Mouse (Mus musculus) lung, postnatal 0 days (tissue): ENCODE results near the gene Ugt1a2. TPM values are rescaled to one million over a fixed set of nuclear protein-coding genes. Genes with fewer than 3 reads are reported as not detected.
A peak's percentile ranks its signal among the peaks of the same experiment; 100 is the strongest.

ENCODE experiments used
- ATAC-seq: fragments of 200-750 bp; cut with Nextera tagmentation; 2 replicates; pipeline ENCODE4 v1.8.0; 2017; ENCODE audit warnings: moderate library complexity
- DNase-seq: peaks from one replicate; pipeline ENCODE4 v3.0.0-alpha.2; 2016; ENCODE audit warnings: low spot score
- H3K27ac ChIP-seq: fragments of 300-500 bp; sonication (generic); 2 replicates; pipeline ENCODE4 v1.5.1; 2014; ENCODE audit warnings: antibody characterized with exemption, mild to moderate bottlenecking, low read length, mixed read lengths
- H3K27me3 ChIP-seq: fragments of 300-500 bp; sonication (generic); replicated peaks from 2 replicates; pipeline ENCODE4 v1.6.1; 2014; ENCODE audit warnings: low read length, mixed read lengths; ENCODE audit not compliant: insufficient read depth
- H3K36me3 ChIP-seq: fragments of 300-500 bp; sonication (generic); 2 replicates; pipeline ENCODE4 v1.6.1; 2014; ENCODE audit warnings: low read length, mixed read lengths; ENCODE audit not compliant: insufficient read depth
- H3K4me1 ChIP-seq: fragments of 300-500 bp; sonication (generic); 2 replicates; pipeline ENCODE4 v1.6.1; 2014; ENCODE audit warnings: antibody characterized with exemption, low read depth, low read length, mixed read lengths; ENCODE audit not compliant: insufficient read depth
- H3K4me2 ChIP-seq: fragments of 300-500 bp; sonication (generic); replicated peaks from 2 replicates; pipeline ENCODE4 v1.6.1; 2014; ENCODE audit warnings: low read depth, mild to moderate bottlenecking, low read length, moderate library complexity, mixed read lengths
- H3K4me3 ChIP-seq: fragments of 300-500 bp; sonication (generic); 2 replicates; pipeline ENCODE4 v1.5.1; 2014; ENCODE audit warnings: low read depth, low read length
- H3K9ac ChIP-seq: fragments of 300-500 bp; sonication (generic); replicated peaks from 2 replicates; pipeline ENCODE4 v1.6.1; 2014; ENCODE audit warnings: low read depth, mild to moderate bottlenecking
- H3K9me3 ChIP-seq: fragments of 300-500 bp; sonication (generic); 2 replicates; pipeline ENCODE4 v1.6.1; 2016; ENCODE audit warnings: low read length, mixed read lengths
- CTCF ChIP-seq: IDR thresholded peaks from 2 replicates; pipeline ENCODE4 v1.5.1; 2016; ENCODE audit warnings: antibody characterized with exemption, mild to moderate bottlenecking
- EP300 ChIP-seq: IDR thresholded peaks from 2 replicates; pipeline ENCODE4 v1.6.1; 2016; ENCODE audit warnings: antibody characterized with exemption, mild to moderate bottlenecking, control low read depth
- WGBS: fragments of 180-500 bp; shearing (Covaris S2); extraction: QIAGEN DNeasy Blood & Tissue Kit; methylation state at CpG from one replicate; pipeline ENCODE4 v1.1.7; 2014; 5-methylcytosine and 5-hydroxymethylcytosine counted together
- polyA plus RNA-seq: library from polyadenylated mRNA; unstranded; fragments of >200 nt; fragmentation: Nextera tagmentation; extraction: Ambion mirVana; gene quantifications from 2 replicates; pipeline ENCODE4 v1.2.1, GENCODE M21; 2015

Gene Ugt1a2
- polyA plus RNA-seq, 1 experiment from 2014 or later = 0.08 TPM

- DNase-seq = no peak
- TF ChIP-seq EP300 (no peak), CTCF (no peak)
- peaks cover 61% of the 10 kb centered on the region for H3K9me3 ChIP-seq
- no peak overlapping the region for H3K9ac ChIP-seq
- H3K4me2 ChIP-seq = no peak overlapping the region
- H3K27me3 ChIP-seq = no peaks in the 10 kb centered on the region
- H3K27ac ChIP-seq = no peak overlapping the region
- peak; percentile 20 for ATAC-seq
- H3K4me1 ChIP-seq = no peaks in the 10 kb centered on the region
- WGBS = 68% methylated on average over 5 of the region's 5 CpGs
- no peaks in the 10 kb centered on the region for H3K36me3 ChIP-seq
- no peak overlapping the region for H3K4me3 ChIP-seq
Observed at GRCm38 (mm10) chr1:88237311-88237710, 36.9 kb downstream of the Ugt1a2 start.

GRCm38 (mm10) chr1:88238771-88239170 is 38.4 kb downstream of the Ugt1a2 start:
- ATAC-seq = no peak
- H3K27ac ChIP-seq = no peak overlapping the region
- 73% methylated on average over 6 of the region's 6 CpGs for WGBS
- H3K4me1 ChIP-seq = no peaks in the 10 kb centered on the region
- peaks cover 56% of the 10 kb centered on the region for H3K9me3 ChIP-seq
- H3K36me3 ChIP-seq = no peaks in the 10 kb centered on the region
- peak; percentile 27 for DNase-seq
- no peaks in the 10 kb centered on the region for H3K27me3 ChIP-seq
- no peak overlapping the region for H3K4me2 ChIP-seq
- no peak overlapping the region for H3K4me3 ChIP-seq
- H3K9ac ChIP-seq = no peak overlapping the region
- no peak for TF ChIP-seq EP300
- no peak for TF ChIP-seq CTCF

GRCm38 (mm10) chr1:88240072-88240471 is 39.7 kb downstream of the Ugt1a2 start:
- no peak overlapping the region for H3K9ac ChIP-seq
- peak; percentile 30 for DNase-seq
- H3K4me1 ChIP-seq = no peaks in the 10 kb centered on the region
- H3K27ac ChIP-seq = no peak overlapping the region
- TF ChIP-seq CTCF (no peak), EP300 (no peak)
- no peak overlapping the region for H3K4me2 ChIP-seq
- H3K4me3 ChIP-seq = no peak overlapping the region
- WGBS = 70% methylated on average over 5 of the region's 5 CpGs
- H3K27me3 ChIP-seq = no peaks in the 10 kb centered on the region
- H3K36me3 ChIP-seq = no peaks in the 10 kb centered on the region
- no peak for ATAC-seq
- H3K9me3 ChIP-seq = peaks cover 58% of the 10 kb centered on the region

- Histone ChIP-seq H3K9ac (no peak overlapping the region), H3K27ac (no peak overlapping the region), H3K36me3 (no peaks in the 10 kb centered on the region), H3K4me3 (no peak overlapping the region), H3K9me3 (peaks cover 57% of the 10 kb centered on the region), H3K27me3 (no peaks in the 10 kb centered on the region), H3K4me2 (no peak overlapping the region), H3K4me1 (no peaks in the 10 kb centered on the region)
- DNase-seq (no peak), ATAC-seq (no peak)
- TF ChIP-seq EP300 = no peak
- TF ChIP-seq CTCF = no peak
- 58% methylated on average over 4 of the region's 4 CpGs for WGBS
Observed at GRCm38 (mm10) chr1:88240579-88240978, 40.2 kb downstream of the Ugt1a2 start.

- no peaks in the 10 kb centered on the region for H3K27me3 ChIP-seq
- no peak overlapping the region for H3K4me3 ChIP-seq
- no peaks in the 10 kb centered on the region for H3K36me3 ChIP-seq
- no peak for ATAC-seq
- H3K9ac ChIP-seq = no peak overlapping the region
- TF ChIP-seq CTCF (no peak), EP300 (no peak)
- 60% methylated on average over 5 of the region's 5 CpGs for WGBS
- H3K4me2 ChIP-seq = no peak overlapping the region
- DNase-seq = no peak
- H3K4me1 ChIP-seq = no peaks in the 10 kb centered on the region
- no peak overlapping the region for H3K27ac ChIP-seq
- peaks cover 63% of the 10 kb centered on the region for H3K9me3 ChIP-seq
Observed at GRCm38 (mm10) chr1:88243861-88244260, 43.5 kb downstream of the Ugt1a2 start.

GRCm38 (mm10) chr1:88245881-88246280 is 45.5 kb downstream of the Ugt1a2 start:
- Histone ChIP-seq H3K4me3 (no peak overlapping the region), H3K27ac (no peak overlapping the region), H3K9me3 (peaks cover 71% of the 10 kb centered on the region), H3K36me3 (no peaks in the 10 kb centered on the region), H3K4me2 (no peak overlapping the region), H3K9ac (no peak overlapping the region), H3K4me1 (no peaks in the 10 kb centered on the region), H3K27me3 (no peaks in the 10 kb centered on the region)
- 77% methylated on average over 6 of the region's 6 CpGs for WGBS
- ATAC-seq (peak; percentile 7), DNase-seq (no peak)
- TF ChIP-seq CTCF = no peak
- no peak for TF ChIP-seq EP300

GRCm38 (mm10) chr1:88246386-88246785 is 46.0 kb downstream of the Ugt1a2 start:
- ATAC-seq = no peak
- TF ChIP-seq CTCF (no peak), EP300 (no peak)
- no peaks in the 10 kb centered on the region for H3K4me1 ChIP-seq

More at GRCm38 (mm10) chr1:88246386-88246785, 46.0 kb downstream of the Ugt1a2 start:
- Histone ChIP-seq H3K27me3 (no peaks in the 10 kb centered on the region), H3K9me3 (peaks cover 71% of the 10 kb centered on the region), H3K9ac (no peak overlapping the region), H3K4me2 (no peak overlapping the region), H3K27ac (no peak overlapping the region), H3K36me3 (no peaks in the 10 kb centered on the region), H3K4me3 (no peak overlapping the region)
- no peak for DNase-seq
- WGBS = 40% methylated on average over 6 of the region's 6 CpGs
